39 mouse cellular contexts compared by ENCODE assay signal in the genomic region with DNA sequence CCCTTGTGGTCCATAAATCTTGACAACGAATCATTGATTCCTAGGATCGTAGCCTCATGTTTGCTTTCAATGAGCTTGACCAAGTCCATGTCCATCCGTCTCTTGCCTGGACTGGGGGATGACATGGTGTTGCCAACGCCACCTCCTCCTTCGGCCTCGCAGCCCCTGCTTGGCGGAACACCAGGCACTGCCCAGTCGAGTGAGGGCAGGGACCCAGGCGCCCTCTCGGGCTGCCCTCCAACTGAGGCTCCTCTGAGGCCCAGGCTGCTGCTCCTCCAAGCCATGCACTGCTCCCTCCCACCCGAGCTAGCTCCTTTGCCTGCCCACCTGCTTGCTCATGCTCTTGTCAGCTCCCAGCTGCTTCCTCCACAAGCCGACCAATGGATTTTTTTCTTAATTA. TPM values are rescaled to one million over a fixed set of nuclear protein-coding genes. Genes with fewer than 3 reads are reported as not detected.
"Had no signal": no experiment of that assay in that cellular context is flagged by ENCODE, and none has a peak within 500 bp of the region (broad histone marks: within the 10 kb centered on the region; RNA-seq: fewer than 3 reads in every experiment).

No protein-coding gene starts in this region.

- ATAC-seq: forebrain, embryonic 13.5 days; forebrain, embryonic 14.5 days; forebrain, embryonic 15.5 days; forebrain, embryonic 16.5 days; forebrain, postnatal 0 days had no signal

- H3K9me3 ChIP-seq: embryonic facial prominence, embryonic 10.5 days; embryonic facial prominence, embryonic 12.5 days; embryonic facial prominence, embryonic 13.5 days; embryonic facial prominence, embryonic 15.5 days; forebrain, embryonic 12.5 days; forebrain, embryonic 13.5 days; forebrain, embryonic 15.5 days; heart, embryonic 10.5 days had no signal

- H3K4me3 ChIP-seq: embryonic facial prominence, embryonic 10.5 days; embryonic facial prominence, embryonic 12.5 days; embryonic facial prominence, embryonic 13.5 days; embryonic facial prominence, embryonic 15.5 days; erythroblast, embryonic 14.5 days; forebrain, embryonic 10.5 days; forebrain, embryonic 12.5 days; forebrain, embryonic 13.5 days; forebrain, embryonic 15.5 days; gastrocnemius, adult 2 months; heart, adult 2 months; heart, embryonic 10.5 days had no signal

- H3K27me3 ChIP-seq: embryonic facial prominence, embryonic 12.5 days; embryonic facial prominence, embryonic 13.5 days; embryonic facial prominence, embryonic 15.5 days; forebrain, embryonic 12.5 days; forebrain, embryonic 13.5 days; forebrain, embryonic 15.5 days had no signal

- H3K4me2 ChIP-seq: embryonic facial prominence, embryonic 12.5 days; embryonic facial prominence, embryonic 13.5 days; embryonic facial prominence, embryonic 15.5 days; forebrain, embryonic 12.5 days; forebrain, embryonic 13.5 days; forebrain, embryonic 15.5 days had no signal

- H3K9ac ChIP-seq: embryonic facial prominence, embryonic 12.5 days; embryonic facial prominence, embryonic 13.5 days; embryonic facial prominence, embryonic 15.5 days; forebrain, embryonic 12.5 days; forebrain, embryonic 13.5 days; forebrain, embryonic 15.5 days; forebrain, postnatal 0 days had no signal

- H3K4me1 ChIP-seq: embryonic facial prominence, embryonic 10.5 days; embryonic facial prominence, embryonic 12.5 days; embryonic facial prominence, embryonic 13.5 days; embryonic facial prominence, embryonic 15.5 days; forebrain, embryonic 10.5 days; forebrain, embryonic 12.5 days; forebrain, embryonic 13.5 days; forebrain, embryonic 15.5 days; heart, embryonic 10.5 days had no signal

- DNase-seq: cerebellum, adult 9-10 months; cerebellum, adult 9-11 months; cerebellum, postnatal 10 days; cerebellum, postnatal 14 days; cerebellum, postnatal 25 days; cerebellum, postnatal 36 days; embryo, embryonic 11 days; forebrain, postnatal 0 days; gastrocnemius, adult 2 months; gastrocnemius, postnatal 10 days; gastrocnemius, postnatal 14 days; gastrocnemius, postnatal 25 days; gastrocnemius, postnatal 36 days; heart, adult 18-20 months; heart, adult 2 months had no signal

- H3K36me3 ChIP-seq: embryonic facial prominence, embryonic 10.5 days; embryonic facial prominence, embryonic 12.5 days; embryonic facial prominence, embryonic 13.5 days; embryonic facial prominence, embryonic 15.5 days; forebrain, embryonic 10.5 days; forebrain, embryonic 12.5 days; forebrain, embryonic 15.5 days; heart, embryonic 10.5 days had no signal

- H3K27ac ChIP-seq: embryonic facial prominence, embryonic 10.5 days; embryonic facial prominence, embryonic 12.5 days; embryonic facial prominence, embryonic 13.5 days; embryonic facial prominence, embryonic 15.5 days; forebrain, embryonic 10.5 days; forebrain, embryonic 12.5 days; forebrain, embryonic 13.5 days; forebrain, embryonic 15.5 days; gastrocnemius, adult 2 months; heart, adult 2 months; heart, embryonic 10.5 days had no signal

RNA-seq across cellular contexts. Expression of gene Gm906, which starts 42.1 kb away (rescaled TPM):
- total RNA-seq: common myeloid progenitor, adult 5-6 weeks; forebrain, postnatal 0 days; gastrocnemius, adult 18-20 months; gastrocnemius, adult 2 months; gastrocnemius, adult 8-10 months; gastrocnemius, postnatal 10 days; gastrocnemius, postnatal 14 days; gastrocnemius, postnatal 25 days; gastrocnemius, postnatal 36 days; gastrocnemius, postnatal 4 days; granulocyte monocyte progenitor cell, adult 5-6 weeks; heart, adult 18-20 months; heart, adult 2 months; heart, adult 8-10 months had no signal
- polyA plus RNA-seq: cortical plate, adult 2 months; embryonic facial prominence, embryonic 10.5 days; embryonic facial prominence, embryonic 11.5 days; embryonic facial prominence, embryonic 12.5 days; embryonic facial prominence, embryonic 13.5 days; embryonic facial prominence, embryonic 14.5 days; embryonic facial prominence, embryonic 15.5 days; erythroblast, embryonic 14.5 days; forebrain, embryonic 10.5 days; forebrain, embryonic 11.5 days; forebrain, embryonic 12.5 days; forebrain, embryonic 13.5 days; forebrain, embryonic 14.5 days; forebrain, embryonic 15.5 days; forebrain, embryonic 16.5 days; forebrain, postnatal 0 days; frontal cortex, adult 2 months; gonadal fat pad, adult 2 months; heart, adult 2 months; heart, embryonic 10.5 days had no signal
